Mouse (Mus musculus) CH12.LX (cell line): Measurements from ENCODE around the gene Spdya. TPM values are rescaled to one million over a fixed set of nuclear protein-coding genes. Genes with fewer than 3 reads are reported as not detected.
A peak's percentile ranks its signal among the peaks of the same experiment; 100 is the strongest.

ENCODE experiments used
- DNase-seq: peaks from one replicate; pipeline ENCODE4 v3.0.0-alpha.2; 2013; ENCODE audit errors: extremely low read depth
- H3K27ac ChIP-seq: 2 replicates; pipeline ENCODE4 v1.5.1; 2012; ENCODE audit warnings: low read depth, mild to moderate bottlenecking, control low read depth, moderate library complexity; ENCODE audit not compliant: insufficient read depth
- H3K27me3 ChIP-seq: replicated peaks from 2 replicates; pipeline ENCODE3; 2012; ENCODE audit warnings: inconsistent platforms
- H3K36me3 ChIP-seq, 2 experiments: replicated peaks in 1 of 2; 2 replicates each; pipeline versions ENCODE3 to v1.6.1; 2012; ENCODE audit warnings: inconsistent platforms in 1 of 2, low read length in 1 of 2, mild to moderate bottlenecking in 1 of 2, mixed read lengths in 1 of 2, moderate library complexity in 1 of 2; ENCODE audit not compliant: control insufficient read depth in 1 of 2, insufficient read depth in 1 of 2
- H3K4me1 ChIP-seq, 2 experiments: 2 replicates each; pipeline ENCODE4 v1.6.1; 2012; ENCODE audit warnings: inconsistent platforms in 1 of 2, moderate library complexity in 1 of 2; ENCODE audit not compliant: insufficient read depth in 2 of 2, control insufficient read depth in 1 of 2
- H3K4me2 ChIP-seq: 2 replicates; pipeline ENCODE4 v1.6.1; 2012; ENCODE audit warnings: low read depth, mild to moderate bottlenecking, control low read depth; ENCODE audit not compliant: poor library complexity, insufficient read depth, severe bottlenecking
- H3K4me3 ChIP-seq, 3 experiments: fragments of 150-350 bp in 1 of 3; sonication (generic) in 1 of 3; replicated peaks in 1 of 3; 2 replicates each; pipeline versions ENCODE3 to v1.5.1; 2011 to 2012; ENCODE audit warnings: low read depth in 2 of 3, low read length in 2 of 3, mild to moderate bottlenecking in 2 of 3, moderate library complexity in 2 of 3, control low read depth in 1 of 3, improper control_type of control experiment in 1 of 3, inconsistent platforms in 1 of 3, mixed read lengths in 1 of 3; ENCODE audit not compliant: poor library complexity in 1 of 3
- H3K79me2 ChIP-seq: replicated peaks from 2 replicates; pipeline ENCODE4 v1.6.1; 2012; ENCODE audit warnings: mild to moderate bottlenecking, moderate library complexity; ENCODE audit not compliant: control insufficient read depth, poor library complexity, insufficient read depth, severe bottlenecking; ENCODE audit errors: extremely low read depth
- H3K9ac ChIP-seq: 2 replicates; pipeline ENCODE4 v1.6.1; 2012; ENCODE audit warnings: low read depth, mild to moderate bottlenecking, control low read depth, moderate library complexity; ENCODE audit not compliant: insufficient read depth
- H3K9me3 ChIP-seq: replicated peaks from 2 replicates; pipeline ENCODE3; 2012; ENCODE audit warnings: low read length, inconsistent platforms, mixed read lengths
- CHD2 ChIP-seq: IDR thresholded peaks from 2 replicates; pipeline ENCODE4 v1.6.1; 2011; ENCODE audit warnings: low read length, improper control_type of control experiment
- CTCF ChIP-seq, 2 experiments: IDR thresholded peaks in 1 of 2; conservative IDR thresholded peaks in 1 of 2; 2 replicates each; pipeline ENCODE4 v1.5.1; 2011 to 2012; ENCODE audit warnings: low read depth in 2 of 2, low read length in 2 of 2, improper control_type of control experiment in 1 of 2, inconsistent platforms in 1 of 2, mild to moderate bottlenecking in 1 of 2, moderate library complexity in 1 of 2
- GABPA ChIP-seq: IDR thresholded peaks from 2 replicates; pipeline ENCODE4 v1.6.1; 2012; ENCODE audit warnings: low read depth, low read length, improper control_type of control experiment, inconsistent platforms; ENCODE audit not compliant: insufficient replicate concordance
- JUN ChIP-seq: IDR thresholded peaks from 2 replicates; pipeline ENCODE4 v1.6.1; 2011; ENCODE audit warnings: low read depth, mild to moderate bottlenecking, low read length, improper control_type of control experiment, moderate library complexity; ENCODE audit not compliant: insufficient read depth
- KAT2A ChIP-seq: IDR thresholded peaks from 2 replicates; pipeline ENCODE4 v1.6.1; 2012; ENCODE audit warnings: low read length, improper control_type of control experiment, inconsistent platforms; ENCODE audit not compliant: insufficient replicate concordance
- MAX ChIP-seq: IDR thresholded peaks from 2 replicates; pipeline ENCODE4 v1.6.1; 2011; ENCODE audit warnings: low read length, improper control_type of control experiment
- MAZ ChIP-seq: IDR thresholded peaks from 2 replicates; pipeline ENCODE4 v1.6.1; 2012; ENCODE audit warnings: low read depth, mild to moderate bottlenecking, inconsistent platforms, low read length, improper control_type of control experiment, moderate library complexity
- MXI1 ChIP-seq: IDR thresholded peaks from 2 replicates; pipeline ENCODE4 v1.6.1; 2011; ENCODE audit warnings: mild to moderate bottlenecking, low read depth, low read length, improper control_type of control experiment
- MYC ChIP-seq: IDR thresholded peaks from 2 replicates; pipeline ENCODE4 v1.6.1; 2011; ENCODE audit warnings: low read depth, mild to moderate bottlenecking, improper control_type of control experiment, low read length
- NELFE ChIP-seq: IDR thresholded peaks from 2 replicates; pipeline ENCODE4 v1.6.1; 2011; ENCODE audit warnings: low read depth, low read length, improper control_type of control experiment
- NRF1 ChIP-seq: IDR thresholded peaks from 2 replicates; pipeline ENCODE4 v1.6.1; 2014; ENCODE audit warnings: low read depth, mild to moderate bottlenecking, inconsistent platforms, low read length, improper control_type of control experiment, moderate library complexity
- PAX5 ChIP-seq: IDR thresholded peaks from 2 replicates; pipeline ENCODE4 v1.6.1; 2012; ENCODE audit warnings: low read length, inconsistent platforms, mixed read lengths
- RAD21 ChIP-seq: IDR thresholded peaks from 2 replicates; pipeline ENCODE4 v1.6.1; 2011; ENCODE audit warnings: low read depth, mild to moderate bottlenecking, low read length, improper control_type of control experiment, moderate library complexity
- RCOR1 ChIP-seq: conservative IDR thresholded peaks from 2 replicates; pipeline ENCODE4 v1.6.1; 2012; ENCODE audit warnings: low read depth, mild to moderate bottlenecking, inconsistent platforms, low read length, improper control_type of control experiment
- SMC3 ChIP-seq: IDR thresholded peaks from 2 replicates; pipeline ENCODE4 v1.6.1; 2011; ENCODE audit warnings: low read depth, low read length, improper control_type of control experiment
- ZMIZ1 ChIP-seq: IDR thresholded peaks from 2 replicates; pipeline ENCODE4 v1.6.1; 2012; ENCODE audit warnings: low read depth, mild to moderate bottlenecking, inconsistent platforms, low read length, improper control_type of control experiment
- ZNF384 ChIP-seq: IDR thresholded peaks from 2 replicates; pipeline ENCODE4 v1.6.1; 2012; ENCODE audit warnings: low read depth, low read length, improper control_type of control experiment, inconsistent platforms
- dilution Hi-C: fragments of 300-500 bp; cut with MboI; formaldehyde crosslinking; loops from 2 replicates; pipeline ENCODE4 v1.14.3; 2020; ENCODE audit warnings: low sequenced_read_pairs; ENCODE audit not compliant: extremely low pct_unique_long_range_greater_than_20kb, extremely low pct_ligation_motif_present
- in situ Hi-C: fragments of 300-500 bp; cut with MboI; formaldehyde crosslinking; loops from 3 replicates; pipeline ENCODE4 v1.14.3; 2019; ENCODE audit warnings: low sequenced_read_pairs, low pct_ligation_motif_present, low pct_unique_long_range_greater_than_20kb, mixed read lengths
- polyA plus RNA-seq: library from polyadenylated mRNA; unstranded; fragments of >175 nt; gene quantifications from 2 replicates; pipeline ENCODE4 v1.2.1, GENCODE M21; 2012; ENCODE audit warnings: low read depth; ENCODE audit not compliant: insufficient read length
- total RNA-seq, 2 experiments: library from RNA; depleted of rRNA; stranded (reverse); fragments of 300-350 nt in 1 of 2; fragments of >200 nt in 1 of 2; gene quantifications; 2 replicates each; pipeline ENCODE4 v1.2.3; 2012 to 2014

Gene Spdya
- total and polyA plus RNA-seq, 3 experiments = 0.04 to 0.80 TPM; not detected in 1

GRCm38 (mm10) chr17:71510297-71510696, 41.6 kb upstream of the Spdya start:
- Histone ChIP-seq H3K27ac (no peak overlapping the region), H3K36me3 (peaks cover 54 to 81% of the 10 kb centered on the region in 2 experiments), H3K4me2 (no peak overlapping the region), H3K9ac (no peak overlapping the region), H3K4me1 (peaks cover 0 to 11% of the 10 kb centered on the region in 2 experiments; a peak in 2 of 4 replicates), H3K27me3 (no peaks in the 10 kb centered on the region), H3K4me3 (no peak overlapping the region), H3K79me2 (no peaks in the 10 kb centered on the region), H3K9me3 (no peaks in the 10 kb centered on the region)
- dilution Hi-C loops = no loop called here
- in situ Hi-C loops = no loop called here
- DNase-seq = no peak
- no peak for TF ChIP-seq NRF1

DNA sequence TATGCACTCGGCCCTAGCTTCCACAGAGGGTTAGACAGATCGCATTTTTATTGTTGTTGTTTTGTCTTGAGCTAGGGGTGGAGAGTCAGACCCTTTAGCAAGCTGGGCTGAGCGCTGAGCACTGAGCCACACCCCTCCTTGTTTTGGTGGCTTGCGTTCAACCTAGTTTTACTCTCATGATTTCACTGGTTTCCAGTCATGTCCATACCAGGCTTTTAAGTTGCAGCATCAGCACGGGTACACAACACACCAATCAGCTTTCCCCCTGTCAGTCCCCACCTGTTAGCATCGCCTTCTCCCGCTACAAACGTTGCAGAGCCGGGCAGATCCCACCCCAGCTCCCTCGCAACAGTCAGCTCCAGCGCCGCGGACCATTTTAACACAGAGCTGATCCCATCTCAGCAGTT, 25.6 kb upstream of the Spdya start:
- Histone ChIP-seq H3K36me3 (peaks cover 7 to 8% of the 10 kb centered on the region in 2 experiments), H3K27me3 (no peaks in the 10 kb centered on the region), H3K4me3 (peak overlapping the region; percentile 63 to 82 (median 68)), H3K27ac (peak overlapping the region; percentile 8; the same call in 1 of the 2 replicates), H3K9ac (peak overlapping the region; percentile 55), H3K4me2 (peak overlapping the region; percentile 46; the same call in 1 of the 2 replicates), H3K79me2 (peaks cover 14% of the 10 kb centered on the region), H3K9me3 (no peaks in the 10 kb centered on the region), H3K4me1 (peaks cover 0 to 14% of the 10 kb centered on the region in 2 experiments; a peak in 2 of 4 replicates)
- in situ Hi-C loops = no loop called here
- DNase-seq = no peak
- dilution Hi-C loops = no loop called here
- TF ChIP-seq JUN = no peak
- no peak for TF ChIP-seq CHD2
- no peak for TF ChIP-seq KAT2A
- TF ChIP-seq RCOR1 = no peak
- no peak for TF ChIP-seq MAZ
- TF ChIP-seq PAX5 = no peak
- no peak for TF ChIP-seq SMC3
- no peak for TF ChIP-seq NELFE
- TF ChIP-seq MYC = no peak
- no peak for TF ChIP-seq ZMIZ1
- no peak for TF ChIP-seq RAD21
- no peak for TF ChIP-seq ZNF384
- no peak for TF ChIP-seq GABPA
- no peak for TF ChIP-seq CTCF (conservative IDR thresholded peaks at IDR 0.05 in 1 of 2, IDR thresholded peaks at IDR 0.05 in 1 of 2; ENCODE audit: low read depth in 2 of 2, low read length in 2 of 2)
- TF ChIP-seq MAX = no peak; the same call in 1 of the 2 replicates
- TF ChIP-seq MXI1 = no peak
